In the genomic region with DNA sequence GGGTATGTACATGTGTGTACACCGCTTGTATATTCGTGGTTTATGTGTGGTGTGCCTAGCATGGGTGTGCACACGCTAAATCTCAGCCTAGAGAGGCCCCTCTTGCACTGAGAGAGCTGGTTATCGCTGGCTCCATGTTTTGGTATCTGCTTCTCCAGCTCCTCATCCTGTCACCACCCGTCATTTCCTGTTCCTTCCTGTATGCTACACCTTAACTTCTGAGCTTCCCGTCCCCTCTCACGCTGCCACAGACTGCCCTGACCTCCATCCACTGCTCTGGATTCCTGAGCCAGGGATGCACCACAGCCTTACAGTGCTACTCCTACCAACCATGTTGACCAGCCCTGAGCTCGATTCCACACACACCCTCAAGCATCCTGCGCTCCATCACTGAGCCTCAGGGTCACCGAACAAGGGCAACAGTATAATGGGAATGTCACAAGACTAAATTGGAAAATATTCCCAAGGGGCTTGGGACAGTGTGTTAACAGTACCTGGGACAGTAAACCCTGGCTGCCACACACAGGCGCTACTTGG, we compare ENCODE assay signal across 9 mouse cellular contexts. TPM values are rescaled to one million over a fixed set of nuclear protein-coding genes. Genes with fewer than 3 reads are reported as not detected.
DNase-seq lines count a peak whose midpoint lies in the region; ATAC-seq and TF ChIP-seq lines count a peak whose summit lies in the region.
"Had no signal": no experiment of that assay in that cellular context is flagged by ENCODE, and none has a peak within 500 bp of the region (broad histone marks: within the 10 kb centered on the region; RNA-seq: fewer than 3 reads in every experiment).

No protein-coding gene starts in this region.

- no peak overlapping the region for H3K4me2 ChIP-seq in forebrain, embryonic 14.5 days (ENCODE audit: low read length)
- no peak overlapping the region for H3K4me2 ChIP-seq in forebrain, postnatal 0 days (ENCODE audit: low read depth)
- H3K4me2 ChIP-seq in liver, embryonic 11.5 days: no peak overlapping the region

- peak overlapping the region; percentile 33; the same call in 1 of the 2 replicates for H3K27ac ChIP-seq in forebrain, embryonic 14.5 days (ENCODE audit: low read depth, low read length)
- H3K27ac ChIP-seq in forebrain, postnatal 0 days (ENCODE audit: low read depth, low read length): no peak overlapping the region
- no peak overlapping the region for H3K27ac ChIP-seq in liver, embryonic 11.5 days (ENCODE audit: low read depth, low read length)

- TF ChIP-seq CTCF in forebrain, postnatal 0 days (IDR thresholded peaks at IDR 0.05; ENCODE audit: low read depth): no peak

- ATAC-seq in forebrain, embryonic 14.5 days: no peak
- no peak for ATAC-seq in forebrain, postnatal 0 days
- no peak; the same call in 1 of the 2 replicates for ATAC-seq in liver, embryonic 11.5 days (replicated peaks; ENCODE audit: low FRiP score)
- peak; percentile 35 for ATAC-seq in CD4-positive, CD25-positive, alpha-beta regulatory T cell, adult 4 months
- ATAC-seq: hindbrain, embryonic 16.5 days had no signal

- no peaks in the 10 kb centered on the region for H3K9me3 ChIP-seq in forebrain, embryonic 14.5 days (replicated peaks; ENCODE audit: control insufficient read depth, low read length)
- no peaks in the 10 kb centered on the region for H3K9me3 ChIP-seq in forebrain, postnatal 0 days (ENCODE audit: low read length)
- H3K9me3 ChIP-seq in liver, embryonic 11.5 days (ENCODE audit: control insufficient read depth, low read length): no peaks in the 10 kb centered on the region

- peaks cover 30% of the 10 kb centered on the region for H3K4me1 ChIP-seq in forebrain, embryonic 14.5 days (ENCODE audit: control insufficient read depth, insufficient read depth, low read length)
- H3K4me1 ChIP-seq in forebrain, postnatal 0 days (ENCODE audit: insufficient read depth): 0 out of 2 replicates have a peak, but pooled peaks cover 9% of the 10 kb centered on the region
- peaks cover 8% of the 10 kb centered on the region for H3K4me1 ChIP-seq in liver, embryonic 11.5 days (replicated peaks; ENCODE audit: control insufficient read depth, insufficient read depth, low read length)

- DNase-seq in forebrain, embryonic 14.5 days (ENCODE audit: low spot score): no peak
- DNase-seq in forebrain, postnatal 0 days: no peak
- DNase-seq in liver: peak; percentile 4
- no peak for DNase-seq in liver, embryonic 11.5 days (ENCODE audit: low spot score)
- peak; percentile 4 to 7 for DNase-seq in kidney, postnatal 4 days
- DNase-seq in right cerebral cortex, postnatal 10 days (ENCODE audit: low spot score in 2 of 2): no peak
- no peak for DNase-seq in urinary bladder, postnatal 10 days (ENCODE audit: low spot score)

- H3K36me3 ChIP-seq in forebrain, embryonic 14.5 days (ENCODE audit: control insufficient read depth, insufficient read depth, low read length): peaks cover 46% of the 10 kb centered on the region
- H3K36me3 ChIP-seq in forebrain, postnatal 0 days (ENCODE audit: insufficient read depth): no peaks in the 10 kb centered on the region
- H3K36me3 ChIP-seq in liver, embryonic 11.5 days (ENCODE audit: control insufficient read depth, insufficient read depth, low read length): peaks cover 40% of the 10 kb centered on the region

- H3K9ac ChIP-seq in forebrain, embryonic 14.5 days (ENCODE audit: low read length): no peak overlapping the region
- no peak overlapping the region for H3K9ac ChIP-seq in forebrain, postnatal 0 days
- H3K9ac ChIP-seq in liver, embryonic 11.5 days (ENCODE audit: low read depth, low read length): no peak overlapping the region

- H3K27me3 ChIP-seq in forebrain, embryonic 14.5 days (replicated peaks; ENCODE audit: control insufficient read depth, insufficient read depth, low read length): no peaks in the 10 kb centered on the region
- no peaks in the 10 kb centered on the region for H3K27me3 ChIP-seq in forebrain, postnatal 0 days (ENCODE audit: insufficient read depth, low read length)
- H3K27me3 ChIP-seq in liver, embryonic 11.5 days (replicated peaks; ENCODE audit: control insufficient read depth, insufficient read depth, low read length): no peaks in the 10 kb centered on the region

- H3K4me3 ChIP-seq in forebrain, embryonic 14.5 days (ENCODE audit: low read depth, low read length): no peak overlapping the region
- no peak overlapping the region for H3K4me3 ChIP-seq in forebrain, postnatal 0 days (ENCODE audit: low read depth, low read length)
- no peak overlapping the region for H3K4me3 ChIP-seq in liver, embryonic 11.5 days (ENCODE audit: low read depth, low read length)

- WGBS in forebrain, embryonic 14.5 days: 95% methylated on average over 11 of the region's 11 CpGs
- 93% methylated on average over 11 of the region's 11 CpGs for WGBS in forebrain, postnatal 0 days
- WGBS in liver, embryonic 11.5 days: 66% methylated on average over 11 of the region's 11 CpGs

RNA-seq across cellular contexts. Expression of a gene that starts 39.5 kb away (rescaled TPM):
- polyA plus RNA-seq in forebrain, embryonic 14.5 days (2014; fragmentation: Nextera tagmentation; extraction: Ambion mirVana): 94.0 and 101 TPM in 2 replicates
- 37.8 and 45.4 TPM in 2 replicates for total RNA-seq in forebrain, postnatal 0 days (2014; rRNA removed)
- 51.6 and 60.2 TPM in 2 replicates for polyA plus RNA-seq in forebrain, postnatal 0 days (2015; fragmentation: Nextera tagmentation; extraction: Ambion mirVana)
- polyA plus RNA-seq in liver, embryonic 11.5 days (2014; fragmentation: Nextera tagmentation; extraction: Ambion mirVana): 96.2 and 97.3 TPM in 2 replicates
- 100 to 1,000 TPM; 110 to 136 TPM for polyA plus RNA-seq in CD4-positive, CD25-positive, alpha-beta regulatory T cell, adult 4 months (2017; shearing (Covaris generic))

Comparison
In these comparisons a context has a peak if more than half of its experiments do, and no peak if none do; other contexts are left out.
1. DNase-seq: peak in liver (single experiment) and kidney, postnatal 4 days (2 of 2); none in forebrain, embryonic 14.5 days (single experiment), forebrain, postnatal 0 days (single experiment), liver, embryonic 11.5 days (single experiment), right cerebral cortex, postnatal 10 days (0 of 2) and urinary bladder, postnatal 10 days (single experiment).